Mouse (Mus musculus) E14TG2a.4 (cell line): ENCODE data around the gene Fam206a.

Experiments used
- CTCF ChIP-seq: conservative IDR thresholded peaks from 2 replicates; pipeline ENCODE4 v1.5.1; 2014; ENCODE audit warnings: low read length
- NANOG ChIP-seq: IDR thresholded peaks from 2 replicates; pipeline ENCODE4 v1.6.1; 2014; ENCODE audit warnings: borderline replicate concordance, low read length, mixed read lengths
- POU5F1 ChIP-seq: IDR thresholded peaks from 2 replicates; pipeline ENCODE4 v1.6.1; 2014; ENCODE audit warnings: low read length, borderline replicate concordance

- TF ChIP-seq CTCF (no peak), POU5F1 (no peak), NANOG (no peak)
These were observed 44.5 kb upstream of the Fam206a start for GRCm38 (mm10) chr4:56757693-56758092.
